Mouse (Mus musculus) E14TG2a.4 (cell line): ENCODE measurements around the gene Tfap2c.

Experiments
- CTCF ChIP-seq: conservative IDR thresholded peaks from 2 replicates; pipeline ENCODE4 v1.5.1; 2014; ENCODE audit warnings: low read length
- POU5F1 ChIP-seq: IDR thresholded peaks from 2 replicates; pipeline ENCODE4 v1.6.1; 2014; ENCODE audit warnings: low read length, borderline replicate concordance

DNA sequence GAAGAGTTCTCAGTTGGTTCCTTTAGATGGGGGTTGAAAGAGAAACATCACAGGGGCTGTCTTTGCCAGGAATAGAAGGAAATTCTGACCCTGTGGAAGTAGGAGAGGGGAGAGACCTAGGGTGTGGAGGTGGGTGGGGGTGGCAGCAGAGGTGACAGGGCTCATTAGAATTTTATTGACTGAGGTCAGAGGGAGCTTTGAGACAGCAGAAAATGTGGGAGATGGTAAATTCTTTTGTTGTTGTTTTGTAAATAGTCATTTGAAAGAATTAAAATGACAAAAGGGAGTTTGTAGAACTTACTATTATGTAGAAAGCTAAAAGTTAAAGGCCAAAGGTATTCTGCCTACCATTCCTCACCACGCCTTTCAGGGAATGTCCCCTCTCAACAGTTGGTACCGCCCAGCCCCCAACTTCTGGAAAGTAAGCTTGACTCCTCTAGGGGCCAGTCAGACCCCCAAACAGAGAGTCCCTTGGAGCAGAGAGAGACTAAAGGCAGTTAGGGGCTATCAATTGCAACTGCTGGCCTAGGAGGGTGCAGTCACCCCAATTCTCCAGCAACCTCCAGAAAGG lies 27.9 kb downstream of the Tfap2c start:
- TF ChIP-seq CTCF (no peak), POU5F1 (no peak)
